Mouse (Mus musculus): Measurements from ENCODE around the gene Cald1. TPM values are rescaled to one million over a fixed set of nuclear protein-coding genes. Genes with fewer than 3 reads are reported as not detected.
A peak's percentile ranks its signal among the peaks of the same experiment; 100 is the strongest.

Gene Cald1
- total RNA-seq, 2 experiments from 2014 or later = 70.2 to 87.0 TPM

- no peak for DNase-seq
These were observed 70.5 kb downstream of the Cald1 start for GRCm38 (mm10) chr6:34668739-34669254.

DNA sequence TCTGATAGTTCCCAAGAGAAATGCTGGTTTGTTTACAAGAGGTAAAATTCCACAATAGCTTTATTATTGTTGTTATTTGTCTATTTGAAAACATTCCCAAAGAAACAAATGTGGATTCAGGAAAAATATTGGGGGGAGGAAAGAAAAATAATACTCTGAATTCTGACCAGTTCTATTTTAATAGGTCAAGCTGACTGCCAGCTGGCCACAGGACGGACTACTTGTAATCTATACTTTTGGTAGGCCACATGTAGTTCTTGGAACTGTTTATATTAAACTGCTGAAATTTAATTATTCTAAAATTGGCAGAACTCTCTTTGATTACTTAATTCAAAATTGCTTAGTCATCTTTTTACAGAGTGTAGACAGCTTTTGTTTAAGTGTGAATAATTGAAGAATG is 73.1 kb downstream of the Cald1 start:
- DNase-seq = no peak

GRCm38 (mm10) chr6:34674416-34674815 is 76.1 kb downstream of the Cald1 start:
- DNase-seq = no peak

DNA sequence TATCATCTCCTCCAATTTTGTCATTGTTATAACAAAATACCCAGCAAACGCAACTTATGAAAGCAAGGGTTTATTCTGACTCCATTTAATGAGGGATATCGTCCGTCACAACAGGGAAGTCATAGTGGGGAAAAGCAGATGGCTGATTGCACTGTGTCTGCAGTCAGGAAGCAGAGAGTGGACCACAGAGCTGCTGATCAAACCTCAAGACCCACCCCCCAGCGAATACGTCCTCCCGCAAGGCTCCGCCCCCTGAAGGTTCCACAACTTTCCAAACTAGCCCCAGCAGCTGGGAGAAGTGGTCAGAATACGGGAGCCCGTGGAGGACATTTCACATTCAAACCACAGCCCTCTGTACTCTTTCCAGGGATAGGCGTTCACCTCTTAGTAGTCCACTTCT is 76.6 kb downstream of the Cald1 start:
- DNase-seq = no peak

DNA sequence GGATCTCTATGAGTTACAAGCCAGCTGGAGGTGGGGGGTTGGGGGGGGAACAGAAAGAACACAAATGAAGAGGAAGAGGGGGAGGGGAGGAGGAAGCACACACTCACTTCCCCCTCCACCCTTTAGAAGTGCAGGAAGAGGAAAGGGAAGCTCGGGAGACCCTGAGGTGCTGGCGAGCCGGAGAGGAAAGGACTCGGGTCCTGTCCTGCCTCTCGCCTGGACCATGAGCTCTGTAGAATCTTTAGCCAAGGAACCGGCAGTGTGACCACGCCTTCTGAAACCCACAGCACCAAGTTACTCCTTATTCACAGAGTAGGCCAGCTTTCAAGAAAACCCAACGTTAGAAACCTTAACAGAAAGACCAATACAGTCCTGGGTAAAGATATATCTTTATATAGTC is 83.8 kb downstream of the Cald1 start:
- DNase-seq = no peak

- DNase-seq = no peak
These were observed 86.6 kb downstream of the Cald1 start for GRCm38 (mm10) chr6:34684886-34685285.

- no peak for DNase-seq
These were observed 90.7 kb downstream of the Cald1 start for GRCm38 (mm10) chr6:34688971-34689370.

DNA sequence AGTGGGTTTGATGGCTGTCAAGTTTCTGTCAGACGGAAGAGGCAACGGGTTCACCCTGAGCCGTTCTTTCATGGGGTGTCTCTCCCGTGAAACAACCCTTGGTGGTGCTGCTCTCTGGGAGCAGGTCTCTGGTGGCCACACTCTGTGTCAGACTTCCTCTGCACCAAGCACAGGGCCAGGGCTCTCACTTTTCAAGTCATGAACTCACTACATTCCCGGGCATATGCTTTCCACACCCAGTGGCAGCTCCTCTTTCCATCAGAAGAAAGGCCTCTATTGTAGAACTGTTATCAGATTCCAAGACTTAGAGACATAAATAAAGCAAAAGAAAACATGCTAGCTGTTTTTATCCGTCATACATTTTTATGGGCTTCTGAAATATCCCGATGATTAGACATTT is 93.1 kb downstream of the Cald1 start:
- DNase-seq = no peak

GRCm38 (mm10) chr6:34694096-34694495 is 95.8 kb downstream of the Cald1 start:
- no peak for DNase-seq

DNA sequence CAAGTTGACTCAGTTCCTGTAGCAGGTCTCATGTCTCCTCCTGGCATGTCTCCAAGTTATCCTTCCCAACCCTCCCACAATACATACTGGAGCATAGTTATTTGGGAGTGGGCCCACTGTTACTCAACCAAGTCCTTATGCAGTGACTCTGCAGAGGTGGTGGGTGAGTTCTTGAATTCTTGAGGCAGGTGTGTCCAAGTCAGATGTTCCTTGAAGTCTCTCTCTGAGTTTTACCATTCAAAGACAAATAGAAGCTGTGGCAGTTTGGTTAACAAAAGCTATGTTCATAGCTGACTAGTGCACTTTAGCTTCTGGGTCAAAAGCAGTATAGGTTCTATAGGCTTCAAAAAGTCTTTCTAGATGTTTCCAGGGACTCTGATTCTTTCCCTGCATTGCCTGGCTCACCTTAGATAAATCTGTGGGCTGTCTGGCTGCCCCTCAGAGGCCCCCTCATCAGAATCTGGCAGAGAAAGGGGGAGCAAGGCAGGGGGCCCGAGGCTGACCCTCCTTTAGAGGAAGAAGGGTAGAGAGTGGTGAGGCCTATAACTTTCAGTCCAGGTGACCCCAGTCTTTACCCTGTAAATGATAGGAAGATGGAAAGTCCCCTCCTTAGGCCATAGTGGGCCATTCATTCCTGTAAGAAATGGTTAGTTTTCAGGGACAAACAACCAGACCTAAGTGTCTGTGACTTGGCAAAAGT is 105.3 kb downstream of the Cald1 start:
- DNase-seq = no peak

- no peak for DNase-seq
These were observed 109.2 kb downstream of the Cald1 start for GRCm38 (mm10) chr6:34707521-34707920.

- peak; percentile 55 for DNase-seq
These were observed 110.5 kb downstream of the Cald1 start for GRCm38 (mm10) chr6:34708650-34709265.

DNA sequence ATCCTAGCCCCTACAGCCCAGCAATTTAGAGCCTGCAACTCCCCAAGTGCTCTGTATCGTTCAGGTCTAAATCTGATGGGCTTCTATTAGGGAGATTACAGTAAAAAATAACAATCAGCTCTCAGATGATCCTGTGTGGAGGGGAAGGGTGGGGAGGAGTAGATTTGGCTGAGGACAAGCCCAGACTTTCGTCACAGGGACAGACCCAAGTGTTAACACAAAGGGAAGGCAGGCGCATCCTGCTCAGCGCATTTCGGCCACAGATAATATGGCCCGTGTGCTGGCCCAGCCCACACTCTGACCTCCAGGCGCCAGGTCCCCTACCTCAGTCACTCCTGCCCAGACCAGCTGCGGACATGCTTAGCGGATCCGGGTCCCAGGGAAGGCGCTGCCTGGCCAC is 111.0 kb downstream of the Cald1 start:
- DNase-seq = peak; percentile 50

GRCm38 (mm10) chr6:34709946-34710682 is 111.8 kb downstream of the Cald1 start:
- DNase-seq = no peak

DNA sequence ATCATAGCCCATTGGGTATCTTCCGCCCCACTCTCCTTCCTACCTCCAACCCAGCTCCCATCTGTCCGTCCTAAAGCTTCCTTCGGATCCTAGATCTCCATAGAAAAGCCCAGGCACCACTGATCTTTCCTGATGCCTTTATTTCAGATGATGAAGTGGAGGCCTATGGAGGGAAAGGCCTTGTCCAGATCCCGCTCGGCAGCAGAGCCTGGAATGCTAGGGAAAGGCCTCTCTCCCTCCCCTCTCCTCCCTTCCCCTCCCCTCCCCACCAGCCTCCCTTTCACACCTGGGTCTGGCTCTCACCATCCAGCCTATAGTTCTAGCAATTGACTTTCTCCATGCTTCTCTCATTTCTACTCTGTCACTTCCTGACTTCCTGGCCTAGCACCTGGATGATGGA is 112.5 kb downstream of the Cald1 start:
- no peak for DNase-seq

DNA sequence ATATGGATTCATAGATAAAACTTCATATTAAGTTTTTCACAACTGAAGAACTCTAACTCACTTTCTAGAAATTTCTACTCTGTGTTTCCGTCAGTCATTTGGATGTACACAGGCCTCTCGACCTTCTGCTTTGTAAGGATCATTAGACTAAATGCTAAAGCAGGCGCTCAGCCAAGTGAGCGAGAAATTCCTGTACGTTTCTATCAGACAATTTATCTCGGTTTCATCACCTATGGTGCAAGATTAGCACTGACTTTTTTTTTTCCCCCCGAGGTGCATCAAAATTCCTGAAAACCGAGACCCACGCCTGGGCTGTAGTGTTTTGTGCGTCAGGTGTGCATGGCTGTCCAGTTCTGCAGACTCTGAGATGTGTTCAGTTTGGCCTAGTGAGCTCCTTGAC is 113.3 kb downstream of the Cald1 start:
- DNase-seq = no peak

- no peak for DNase-seq
These were observed 114.9 kb downstream of the Cald1 start for GRCm38 (mm10) chr6:34713169-34713568.

- DNase-seq = no peak
These were observed 115.5 kb downstream of the Cald1 start for GRCm38 (mm10) chr6:34713777-34714176.

GRCm38 (mm10) chr6:34714612-34715011 is 116.3 kb downstream of the Cald1 start:
- DNase-seq = no peak

DNA sequence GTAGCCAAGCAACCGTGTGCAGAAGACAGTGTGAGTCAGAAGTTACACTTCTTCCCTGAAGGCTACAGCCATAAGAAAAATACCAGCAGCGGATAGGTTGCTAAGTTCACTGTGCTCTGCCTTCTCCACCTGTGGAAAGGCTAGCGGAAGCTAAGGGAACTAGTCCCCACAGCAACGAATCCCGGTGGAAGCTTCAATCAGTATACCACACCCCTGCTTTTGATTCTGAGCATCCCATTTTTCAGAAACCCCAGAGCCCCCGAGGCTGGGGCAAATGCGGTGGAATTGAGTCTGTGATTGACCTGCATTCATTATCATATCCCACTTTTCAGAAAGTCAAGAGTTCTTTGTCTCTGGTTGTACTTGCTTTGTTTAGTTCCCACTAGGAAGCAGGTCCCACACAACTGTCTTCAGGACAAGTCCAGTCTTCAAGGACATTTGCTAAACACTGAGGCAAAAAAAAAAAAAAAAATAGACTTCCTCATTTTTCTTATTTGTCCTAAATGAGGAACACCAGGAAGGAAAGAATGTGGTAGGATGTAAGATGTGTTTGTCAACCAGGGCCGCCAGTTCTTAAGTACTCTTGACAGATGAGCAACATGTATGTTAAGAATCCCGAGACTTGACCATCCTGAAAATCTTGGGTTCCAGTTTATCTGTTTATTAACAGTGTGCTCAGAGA is 118.0 kb downstream of the Cald1 start:
- no peak for DNase-seq

DNA sequence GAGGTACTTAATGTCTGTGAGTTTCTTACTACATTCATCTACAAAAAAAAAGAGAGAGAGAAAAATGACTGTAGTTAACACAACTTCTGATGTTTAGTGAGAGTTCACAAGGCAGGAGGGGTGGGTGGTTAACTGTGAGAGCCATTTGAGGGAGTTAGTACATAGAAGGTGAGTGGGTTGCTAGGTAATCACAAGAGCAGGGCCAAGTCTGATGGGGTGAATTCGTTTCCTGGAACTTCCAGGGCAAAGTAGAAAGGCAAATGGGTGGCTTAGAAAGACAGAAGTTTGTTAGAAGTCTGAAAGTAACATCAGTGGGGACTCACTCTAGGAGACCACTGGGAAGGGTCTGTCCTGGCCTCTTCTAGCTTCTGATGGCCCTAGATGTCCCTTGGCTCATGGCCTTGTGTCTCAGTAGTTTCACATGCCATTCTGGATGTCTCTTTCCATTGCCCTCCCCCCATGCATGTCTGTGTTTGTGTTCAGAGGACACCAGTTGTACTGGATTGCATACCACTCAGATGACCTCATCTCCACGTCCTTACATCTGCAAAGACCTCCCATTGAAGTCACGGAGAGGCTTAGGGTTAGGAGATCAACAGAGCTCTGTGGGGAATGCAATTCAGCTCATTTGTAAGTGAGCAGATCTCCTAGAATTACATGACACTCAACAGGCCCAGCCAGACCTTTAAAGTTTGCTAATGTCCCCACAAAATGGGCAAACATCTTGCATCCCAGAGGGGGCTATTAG is 118.8 kb downstream of the Cald1 start:
- no peak for DNase-seq

- no peak for DNase-seq
These were observed 119.4 kb downstream of the Cald1 start for GRCm38 (mm10) chr6:34717651-34718050.
